Mouse (Mus musculus) intestine, embryonic 14.5 days (tissue): ENCODE measurements at regions not wholly inside any gene's neighbourhood (a gene's known extent, or its start where the extent isn't known, plus 50 kb on each side); places are given as distances from the start of the nearest gene placed in this dataset.

Experiments
- ATAC-seq: fragments of 200-750 bp; cut with Nextera tagmentation; replicated peaks from 2 replicates; pipeline ENCODE4 v1.8.0; 2017; ENCODE audit warnings: low read depth, moderate number of reproducible peaks, moderate TSS enrichment, moderate library complexity; ENCODE audit not compliant: low FRiP score, low TSS enrichment
- DNase-seq: peaks from one replicate; pipeline ENCODE4 v3.0.0-alpha.2; 2018; ENCODE audit warnings: low spot score
- H3K27ac ChIP-seq: fragments of 300-500 bp; sonication (generic); 2 replicates; pipeline ENCODE4 v1.5.1; 2014; ENCODE audit warnings: low read depth, mild to moderate bottlenecking, control low read depth
- H3K27me3 ChIP-seq: fragments of 300-500 bp; sonication (generic); replicated peaks from 2 replicates; pipeline ENCODE4 v1.6.1; 2014; ENCODE audit warnings: low read length, control low read depth; ENCODE audit not compliant: control insufficient read depth, insufficient read depth
- H3K36me3 ChIP-seq: fragments of 300-500 bp; sonication (generic); 2 replicates; pipeline ENCODE4 v1.6.1; 2014; ENCODE audit warnings: low read length, control low read depth; ENCODE audit not compliant: control insufficient read depth, insufficient read depth
- H3K4me1 ChIP-seq: fragments of 300-500 bp; sonication (generic); replicated peaks from 2 replicates; pipeline ENCODE4 v1.6.1; 2014; ENCODE audit warnings: low read length, control low read depth, mixed read lengths; ENCODE audit not compliant: control insufficient read depth, insufficient read depth
- H3K4me2 ChIP-seq: fragments of 300-500 bp; sonication (generic); 2 replicates; pipeline ENCODE4 v1.6.1; 2014; ENCODE audit warnings: low read length
- H3K4me3 ChIP-seq: fragments of 300-500 bp; sonication (generic); 2 replicates; pipeline ENCODE4 v1.5.1; 2014; ENCODE audit warnings: low read depth, low read length, control low read depth, mixed read lengths
- H3K9ac ChIP-seq: fragments of 300-500 bp; sonication (generic); 2 replicates; pipeline ENCODE4 v1.6.1; 2014; ENCODE audit warnings: mild to moderate bottlenecking, low read length
- H3K9me3 ChIP-seq: fragments of 300-500 bp; sonication (generic); 2 replicates; pipeline ENCODE4 v1.6.1; 2016; ENCODE audit warnings: low read length, control low read depth; ENCODE audit not compliant: control insufficient read depth
- WGBS: fragments of 180-500 bp; shearing (Covaris S2); extraction: QIAGEN DNeasy Blood & Tissue Kit; methylation state at CpG from one replicate; pipeline ENCODE4 v1.1.7; 2014; 5-methylcytosine and 5-hydroxymethylcytosine counted together

GRCm38 (mm10) chr5:4500599-4500998 is 257.2 kb downstream of the Fzd1 start:
- H3K27me3 ChIP-seq = no peaks in the 10 kb centered on the region
- 89% methylated on average over 3 of the region's 3 CpGs for WGBS
- H3K4me3 ChIP-seq = no peak overlapping the region
- no peak overlapping the region for H3K9ac ChIP-seq
- ATAC-seq (no peak), DNase-seq (no peak)
- H3K27ac ChIP-seq = no peak overlapping the region
- H3K36me3 ChIP-seq = no peaks in the 10 kb centered on the region
- peaks cover 29% of the 10 kb centered on the region for H3K4me1 ChIP-seq
- H3K4me2 ChIP-seq = no peak overlapping the region
- no peaks in the 10 kb centered on the region for H3K9me3 ChIP-seq

- no peaks in the 10 kb centered on the region for H3K9me3 ChIP-seq
- H3K4me3 ChIP-seq = no peak overlapping the region
- WGBS = 10% methylated on average over 4 of the region's 4 CpGs
- no peaks in the 10 kb centered on the region for H3K27me3 ChIP-seq
- peak overlapping the region; percentile 9; the same call in 1 of the 2 replicates for H3K4me2 ChIP-seq
- no peaks in the 10 kb centered on the region for H3K36me3 ChIP-seq
- H3K9ac ChIP-seq = no peak overlapping the region
- DNase-seq (no peak), ATAC-seq (0 out of 2 replicates have a peak, but pooled peaks have one; percentile 27)
- H3K4me1 ChIP-seq = peaks cover 29% of the 10 kb centered on the region
- H3K27ac ChIP-seq = no peak overlapping the region
These were observed 258.8 kb downstream of the Fzd1 start for GRCm38 (mm10) chr5:4499036-4499435.

GRCm38 (mm10) chr5:4498425-4498824 is 259.4 kb downstream of the Fzd1 start:
- ATAC-seq (no peak), DNase-seq (no peak)
- WGBS = 84% methylated on average over 3 of the region's 3 CpGs
- peaks cover 29% of the 10 kb centered on the region for H3K4me1 ChIP-seq
- H3K27ac ChIP-seq = no peak overlapping the region
- H3K4me3 ChIP-seq = no peak overlapping the region
- no peaks in the 10 kb centered on the region for H3K9me3 ChIP-seq
- H3K36me3 ChIP-seq = no peaks in the 10 kb centered on the region
- no peak overlapping the region for H3K9ac ChIP-seq
- no peaks in the 10 kb centered on the region for H3K27me3 ChIP-seq
- H3K4me2 ChIP-seq = no peak overlapping the region

- peaks cover 29% of the 10 kb centered on the region for H3K4me1 ChIP-seq
- no peaks in the 10 kb centered on the region for H3K27me3 ChIP-seq
- ATAC-seq (no peak), DNase-seq (no peak)
- H3K9ac ChIP-seq = no peak overlapping the region
- H3K36me3 ChIP-seq = no peaks in the 10 kb centered on the region
- peak overlapping the region; percentile 38 for H3K4me2 ChIP-seq
- no peak overlapping the region for H3K4me3 ChIP-seq
- no peaks in the 10 kb centered on the region for H3K9me3 ChIP-seq
- no peak overlapping the region; the same call in 1 of the 2 replicates for H3K27ac ChIP-seq
- 37% methylated on average over 3 of the region's 3 CpGs for WGBS
These were observed 261.0 kb downstream of the Fzd1 start for GRCm38 (mm10) chr5:4496907-4497200.

GRCm38 (mm10) chr5:4496132-4496906 is 261.5 kb downstream of the Fzd1 start:
- H3K4me3 ChIP-seq = no peak overlapping the region
- ATAC-seq (0 out of 2 replicates have a peak, but pooled peaks have one; percentile 29), DNase-seq (peak; percentile 60)
- no peak overlapping the region for H3K9ac ChIP-seq
- H3K27me3 ChIP-seq = no peaks in the 10 kb centered on the region
- H3K4me2 ChIP-seq = peak overlapping the region; percentile 38
- peaks cover 29% of the 10 kb centered on the region for H3K4me1 ChIP-seq
- H3K36me3 ChIP-seq = no peaks in the 10 kb centered on the region
- 26% methylated on average over 20 of the region's 20 CpGs for WGBS
- no peak overlapping the region; the same call in 1 of the 2 replicates for H3K27ac ChIP-seq
- H3K9me3 ChIP-seq = no peaks in the 10 kb centered on the region

- Histone ChIP-seq H3K4me3 (no peak overlapping the region), H3K9ac (no peak overlapping the region), H3K36me3 (no peaks in the 10 kb centered on the region), H3K27me3 (no peaks in the 10 kb centered on the region), H3K27ac (no peak overlapping the region), H3K4me2 (no peak overlapping the region), H3K9me3 (no peaks in the 10 kb centered on the region), H3K4me1 (peaks cover 29% of the 10 kb centered on the region)
- no peak for ATAC-seq
- 65% methylated on average over 6 of the region's 6 CpGs for WGBS
- no peak for DNase-seq
These were observed 262.4 kb downstream of the Fzd1 start for GRCm38 (mm10) chr5:4495482-4495881.

GRCm38 (mm10) chr5:4486391-4487132 is 271.3 kb downstream of the Fzd1 start:
- Histone ChIP-seq H3K4me2 (no peak overlapping the region), H3K27ac (no peak overlapping the region), H3K36me3 (no peaks in the 10 kb centered on the region), H3K27me3 (no peaks in the 10 kb centered on the region), H3K9ac (no peak overlapping the region), H3K4me1 (no peaks in the 10 kb centered on the region; the same call in 1 of the 2 replicates), H3K4me3 (no peak overlapping the region), H3K9me3 (no peaks in the 10 kb centered on the region)
- DNase-seq (no peak), ATAC-seq (no peak)
- WGBS = 94% methylated on average over 4 of the region's 4 CpGs

- H3K9me3 ChIP-seq = no peaks in the 10 kb centered on the region
- no peaks in the 10 kb centered on the region for H3K36me3 ChIP-seq
- DNase-seq (no peak), ATAC-seq (no peak)
- H3K4me3 ChIP-seq = no peak overlapping the region
- H3K27ac ChIP-seq = no peak overlapping the region
- 65% methylated on average over 10 of the region's 10 CpGs for WGBS
- no peak overlapping the region for H3K9ac ChIP-seq
- H3K4me1 ChIP-seq = no peaks in the 10 kb centered on the region; the same call in 1 of the 2 replicates
- H3K27me3 ChIP-seq = no peaks in the 10 kb centered on the region
- no peak overlapping the region for H3K4me2 ChIP-seq
These were observed 272.1 kb downstream of the Fzd1 start for GRCm38 (mm10) chr5:4485542-4486390.
